Mouse (Mus musculus): ENCODE data around the gene 1700049E17Rik1.
"Not testable (repeated sequence)": the region's sequence is repeated elsewhere in the genome, so short reads cannot be mapped to it uniquely, and the experiment has no call there.

Gene 1700049E17Rik1

GRCm38 (mm10) chr14:41924649-41925048 is at the start of gene 1700049E17Rik1:
TSS of gene 1700049E17Rik1 (plus strand) at chr14:41924949.
- not testable (repeated sequence) for DNase-seq (ENCODE audit: low read depth, low spot score)

GRCm38 (mm10) chr14:41907190-41907589 is 17.6 kb upstream of the 1700049E17Rik1 start, which contains the start of gene Gm7980:
TSS of gene Gm7980 (minus strand) at chr14:41907290.
- DNase-seq (ENCODE audit: low read depth, low spot score), result not testable (repeated sequence)

GRCm38 (mm10) chr14:41943695-41944094 is 18.9 kb downstream of the 1700049E17Rik1 start, which contains the start of gene 1700024B05Rik:
TSS of gene 1700024B05Rik (plus strand) at chr14:41943995.
- not testable (repeated sequence) for DNase-seq (ENCODE audit: low read depth, low spot score)

- DNase-seq (ENCODE audit: low read depth, low spot score), result not testable (repeated sequence)
Measured at GRCm38 (mm10) chr14:41964095-41964494, 39.3 kb downstream of the 1700049E17Rik1 start.

- not testable (repeated sequence) for DNase-seq (ENCODE audit: low read depth, low spot score)
Measured at GRCm38 (mm10) chr14:41967827-41968226, 43.1 kb downstream of the 1700049E17Rik1 start, which contains the start of gene Gm6401. TSS of gene Gm6401 (minus strand) at chr14:41967927.

- not testable (repeated sequence) for DNase-seq (ENCODE audit: low read depth, low spot score)
Measured at GRCm38 (mm10) chr14:41968596-41968995, 43.8 kb downstream of the 1700049E17Rik1 start.

Measured in brain, adult 2 months (tissue).